Mouse (Mus musculus) embryonic facial prominence, embryonic 14.5 days (tissue): Measurements from ENCODE around the gene Zfp503. TPM values are rescaled to one million over a fixed set of nuclear protein-coding genes. Genes with fewer than 3 reads are reported as not detected.
A peak's percentile ranks its signal among the peaks of the same experiment; 100 is the strongest.

Experiments used
- ATAC-seq: fragments of 200-750 bp; cut with Nextera tagmentation; 2 replicates; pipeline ENCODE4 v1.8.0; 2017; ENCODE audit warnings: low read depth, moderate number of reproducible peaks, moderate TSS enrichment
- DNase-seq: peaks from one replicate; pipeline ENCODE4 v3.0.0-alpha.2; 2015; ENCODE audit warnings: low spot score
- H3K27ac ChIP-seq: fragments of 300-500 bp; sonication (generic); replicated peaks from 2 replicates; pipeline ENCODE4 v1.5.1; 2014; ENCODE audit warnings: low read depth, mild to moderate bottlenecking, low read length, moderate library complexity
- H3K27me3 ChIP-seq: fragments of 300-500 bp; sonication (generic); replicated peaks from 2 replicates; pipeline ENCODE4 v1.6.1; 2014; ENCODE audit warnings: low read length; ENCODE audit not compliant: control insufficient read depth, insufficient read depth
- H3K36me3 ChIP-seq: fragments of 300-500 bp; sonication (generic); 2 replicates; pipeline ENCODE4 v1.6.1; 2014; ENCODE audit warnings: low read length, mixed read lengths; ENCODE audit not compliant: control insufficient read depth, insufficient read depth
- H3K4me1 ChIP-seq: fragments of 300-500 bp; sonication (generic); 2 replicates; pipeline ENCODE4 v1.6.1; 2014; ENCODE audit warnings: antibody characterized with exemption, low read length; ENCODE audit not compliant: control insufficient read depth, insufficient read depth
- H3K4me2 ChIP-seq: fragments of 300-500 bp; sonication (generic); 2 replicates; pipeline ENCODE4 v1.6.1; 2014; ENCODE audit warnings: low read depth, mild to moderate bottlenecking, low read length, moderate library complexity, mixed read lengths
- H3K4me3 ChIP-seq: fragments of 300-500 bp; sonication (generic); 2 replicates; pipeline ENCODE4 v1.5.1; 2014; ENCODE audit warnings: low read depth, mild to moderate bottlenecking, low read length
- H3K9ac ChIP-seq: fragments of 300-500 bp; sonication (generic); 2 replicates; pipeline ENCODE4 v1.6.1; 2014; ENCODE audit warnings: low read depth, mild to moderate bottlenecking, low read length, moderate library complexity, mixed read lengths
- H3K9me3 ChIP-seq: fragments of 300-500 bp; sonication (generic); 2 replicates; pipeline ENCODE4 v1.6.1; 2016; ENCODE audit warnings: low read length; ENCODE audit not compliant: control insufficient read depth
- WGBS: fragments of 180-500 bp; shearing (Covaris S2); extraction: QIAGEN DNeasy Blood & Tissue Kit; methylation state at CpG from one replicate; pipeline ENCODE4 v1.1.7; 2014; 5-methylcytosine and 5-hydroxymethylcytosine counted together
- polyA plus RNA-seq: library from polyadenylated mRNA; unstranded; fragments of >200 nt; fragmentation: Nextera tagmentation; extraction: Ambion mirVana; gene quantifications from 2 replicates; pipeline ENCODE4 v1.2.1, GENCODE M21; 2014

Gene Zfp503
- polyA plus RNA-seq, 1 experiment from 2014 or later: 10.6 TPM

DNA sequence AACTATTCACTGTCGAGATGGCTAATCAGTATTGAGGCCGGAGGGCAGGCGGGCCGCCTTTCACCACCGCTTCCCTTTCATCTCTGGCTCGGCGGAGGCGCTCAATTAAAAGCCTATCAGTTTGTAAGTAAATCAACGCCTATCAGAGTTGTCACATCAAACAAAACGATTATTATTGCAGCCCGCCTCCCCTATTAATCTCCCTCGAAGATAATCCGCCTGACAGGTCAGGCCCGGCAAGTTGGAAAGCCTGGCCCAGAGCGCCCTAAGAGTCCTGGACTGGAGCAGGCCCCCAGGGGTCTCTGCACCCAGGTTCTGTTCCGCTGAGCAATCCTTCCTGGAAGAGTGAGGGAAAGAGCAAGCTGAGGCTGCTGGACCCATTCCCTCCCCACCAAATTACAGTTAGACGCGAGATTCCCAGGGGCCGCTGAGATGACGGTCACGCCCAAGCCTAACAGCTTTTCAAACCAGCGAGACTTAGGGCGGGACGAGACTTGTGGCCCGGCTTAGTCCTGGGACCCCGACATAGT is 1.9 kb upstream of the Zfp503 start:
- peak overlapping the region; percentile 84 for H3K4me3 ChIP-seq
- H3K36me3 ChIP-seq: 0 out of 2 replicates have a peak, but pooled peaks cover 2% of the 10 kb centered on the region
- H3K27me3 ChIP-seq: peaks cover 36% of the 10 kb centered on the region
- no peaks in the 10 kb centered on the region for H3K9me3 ChIP-seq
- 2% methylated on average over 25 of the region's 26 CpGs for WGBS
- H3K4me2 ChIP-seq: peak overlapping the region; percentile 81
- H3K4me1 ChIP-seq: peaks cover 13% of the 10 kb centered on the region; the same call in 1 of the 2 replicates
- DNase-seq (peak; percentile 85), ATAC-seq (no peak; the same call in 1 of the 2 replicates)
- peak overlapping the region; percentile 71 for H3K9ac ChIP-seq
- H3K27ac ChIP-seq: peak overlapping the region; percentile 89

DNA sequence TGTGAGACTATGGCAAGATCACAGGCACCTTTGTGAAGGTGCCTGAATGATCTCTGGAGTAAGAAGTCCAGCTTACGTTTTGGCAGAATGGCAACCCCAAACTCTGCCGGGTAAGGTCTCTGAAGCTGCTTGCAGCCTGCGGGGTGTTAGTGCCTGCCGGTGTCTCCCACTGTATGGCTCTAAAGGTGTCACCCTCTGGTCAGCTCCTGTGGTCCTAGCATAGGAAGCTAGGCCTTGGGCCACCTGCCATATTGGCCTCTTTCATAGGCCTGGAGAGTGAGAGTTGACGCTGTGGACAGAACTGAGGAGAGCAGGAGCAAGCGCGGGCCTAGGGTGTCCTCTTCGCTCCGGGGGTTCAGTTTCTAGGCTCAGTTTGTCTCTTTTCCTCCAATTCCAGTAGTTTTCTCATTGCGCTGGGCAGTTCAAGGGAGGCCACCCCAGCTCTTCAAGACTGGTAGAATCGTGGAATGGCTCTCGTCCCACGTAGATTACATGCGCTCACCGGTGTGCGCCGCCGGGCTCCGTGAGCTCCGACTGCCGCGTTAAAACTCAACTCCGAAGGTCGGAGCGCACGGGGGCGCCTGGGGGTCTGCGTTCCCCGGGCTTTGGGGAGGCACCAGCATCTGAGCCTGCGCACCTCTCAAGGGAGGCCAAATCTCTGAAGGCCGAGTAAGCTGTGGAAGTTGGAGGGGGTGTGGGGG is 1.1 kb upstream of the Zfp503 start:
- Histone ChIP-seq H3K27ac (peak overlapping the region; percentile 89), H3K4me1 (peaks cover 13% of the 10 kb centered on the region; the same call in 1 of the 2 replicates), H3K36me3 (peaks cover 10% of the 10 kb centered on the region), H3K4me2 (peak overlapping the region; percentile 81), H3K4me3 (peak overlapping the region; percentile 84), H3K9ac (peak overlapping the region; percentile 71), H3K9me3 (no peaks in the 10 kb centered on the region), H3K27me3 (peaks cover 36% of the 10 kb centered on the region)
- no peak for ATAC-seq
- 4% methylated on average over 31 of the region's 31 CpGs for WGBS
- DNase-seq: peak; percentile 64

DNA sequence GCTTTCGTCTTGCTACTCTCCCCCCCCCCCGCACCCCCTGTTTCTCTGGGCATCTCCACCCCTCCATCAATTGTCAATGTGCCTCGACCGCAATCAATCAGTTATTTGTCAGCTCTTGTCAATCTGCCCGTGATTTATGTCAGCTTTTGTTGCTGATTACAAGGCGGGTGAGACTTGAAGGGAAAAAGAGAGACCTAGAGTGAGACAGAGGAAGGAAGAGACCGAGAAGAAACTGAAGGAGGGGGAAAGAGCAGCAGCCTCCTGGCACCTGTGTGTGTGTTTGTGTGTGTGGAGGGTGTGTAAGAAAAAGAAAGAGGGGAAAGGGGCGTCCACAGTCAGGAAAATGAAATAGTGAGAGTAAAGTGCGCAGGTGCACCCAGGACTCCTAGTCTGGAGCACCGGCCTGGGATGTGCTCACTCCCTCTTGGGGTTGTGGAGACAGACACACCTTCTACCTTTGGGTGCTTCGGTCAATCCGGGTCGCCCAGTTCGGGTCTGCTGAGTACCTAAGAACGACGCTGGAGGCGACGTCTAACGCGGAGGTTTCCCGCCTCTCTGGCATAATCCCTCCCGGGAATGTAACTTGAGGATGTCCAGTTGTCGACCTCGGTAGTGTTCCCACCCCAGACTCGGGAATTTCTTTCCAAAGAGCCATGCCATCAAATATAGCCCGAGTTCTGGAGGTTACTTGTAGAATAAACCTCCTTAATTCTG is 667 bp downstream of the Zfp503 start:
- DNase-seq: peak; percentile 54
- Histone ChIP-seq H3K9me3 (no peaks in the 10 kb centered on the region), H3K27ac (peak overlapping the region; percentile 89), H3K4me3 (peak overlapping the region; percentile 84), H3K27me3 (peaks cover 29% of the 10 kb centered on the region), H3K36me3 (peaks cover 23% of the 10 kb centered on the region), H3K4me1 (peaks cover 8% of the 10 kb centered on the region; the same call in 1 of the 2 replicates), H3K9ac (peak overlapping the region; percentile 71), H3K4me2 (peak overlapping the region; percentile 81)
- no peak for ATAC-seq
- WGBS: 1% methylated on average over 24 of the region's 26 CpGs

DNA sequence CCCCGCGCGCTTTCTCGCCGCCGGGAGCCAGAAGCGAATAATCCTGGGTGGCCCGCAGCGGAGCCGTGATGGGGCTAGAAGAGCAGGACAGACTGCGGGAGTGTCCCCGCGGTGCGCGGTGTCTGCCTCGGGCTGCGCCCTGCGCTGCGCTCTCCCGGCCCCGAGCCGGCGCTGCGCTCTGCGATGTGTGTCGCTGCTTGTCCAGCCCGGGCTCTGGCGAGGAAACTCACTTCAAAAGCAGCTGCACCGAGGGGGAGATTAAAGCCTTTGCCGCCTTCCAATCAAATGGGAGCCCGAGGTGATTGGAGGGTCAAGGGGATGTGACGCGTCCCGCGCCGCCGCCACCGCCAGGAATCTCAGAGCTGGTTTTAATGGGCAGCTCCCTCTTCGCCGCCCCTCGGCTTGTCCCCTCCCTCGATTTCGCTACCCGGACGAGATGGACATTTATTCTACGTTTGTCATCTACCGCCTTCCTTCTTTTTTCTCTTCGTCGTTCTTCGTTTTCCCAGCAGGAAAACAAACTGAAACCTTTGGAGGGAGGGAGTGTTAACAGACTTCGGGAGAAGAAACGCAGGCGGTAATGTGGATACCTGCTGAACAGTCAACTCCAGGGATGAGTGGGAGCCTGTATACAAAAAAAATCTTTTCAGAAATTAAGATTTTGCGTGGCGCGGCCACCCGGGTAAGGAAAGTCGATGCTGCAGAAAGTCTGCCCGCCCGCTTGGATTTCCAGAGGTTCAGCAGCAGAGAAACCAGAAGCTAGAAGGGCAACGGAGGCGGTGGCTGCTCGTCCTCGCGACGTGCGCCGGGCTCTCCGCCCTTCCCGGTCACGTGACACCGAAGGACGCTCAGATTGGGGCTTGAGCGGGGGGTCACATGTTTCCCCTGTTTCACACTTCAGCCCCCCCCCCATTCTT is 1.5 kb downstream of the Zfp503 start:
- DNase-seq (peak; percentile 99), ATAC-seq (peak; percentile 86)
- Histone ChIP-seq H3K9me3 (no peaks in the 10 kb centered on the region), H3K9ac (peak overlapping the region; percentile 96), H3K4me3 (peak overlapping the region; percentile 84), H3K27ac (peak overlapping the region; percentile 98), H3K36me3 (peaks cover 31% of the 10 kb centered on the region), H3K4me2 (peak overlapping the region; percentile 81), H3K27me3 (peaks cover 21% of the 10 kb centered on the region), H3K4me1 (0 out of 2 replicates have a peak, but pooled peaks cover 5% of the 10 kb centered on the region)
- under 1% methylated on average over 41 of the region's 74 CpGs for WGBS

DNA sequence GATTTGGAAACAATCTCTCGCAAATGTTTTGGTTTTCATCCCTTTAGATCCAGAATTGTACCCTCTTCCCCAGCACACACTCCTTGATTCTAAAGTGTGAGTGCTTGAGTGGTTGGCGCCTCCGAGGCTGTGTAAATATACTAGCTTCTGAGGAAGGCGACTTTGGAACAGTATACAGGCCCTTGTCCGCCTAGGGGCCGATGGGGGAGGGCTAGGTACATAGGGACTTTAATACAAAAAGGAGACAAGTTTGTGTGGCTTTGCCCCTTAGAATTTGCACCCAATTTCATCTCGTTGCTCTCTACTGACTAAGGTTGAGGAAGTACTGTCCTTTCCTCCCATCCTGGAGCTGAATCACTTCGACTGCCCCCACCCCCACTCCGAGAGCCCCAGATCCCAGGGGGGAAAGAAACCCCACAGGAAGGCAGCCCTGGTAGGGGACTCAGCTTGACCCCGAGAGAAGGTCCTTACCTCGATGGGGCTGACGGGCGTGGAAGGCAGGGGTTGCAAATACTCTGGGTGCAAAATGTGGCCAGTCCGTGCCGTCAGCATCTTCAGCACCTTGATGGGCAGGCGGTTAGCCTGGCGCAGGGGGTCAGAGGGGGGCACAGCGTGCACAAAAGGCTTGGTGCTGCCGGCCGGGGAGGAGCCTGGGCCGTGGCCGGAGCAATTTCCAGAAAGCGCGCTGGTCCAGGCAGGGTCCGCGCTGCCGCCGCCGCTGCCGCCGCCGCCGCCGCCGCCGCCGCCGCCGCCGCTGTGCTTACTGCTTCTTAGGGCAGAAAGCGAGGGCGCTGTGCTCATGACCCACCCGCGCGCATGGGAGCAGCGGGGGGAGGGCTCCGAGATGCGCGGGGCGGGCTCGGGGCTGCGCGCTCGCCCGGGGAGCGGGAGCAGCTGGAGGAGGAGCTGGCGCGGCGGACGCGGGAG is 2.4 kb downstream of the Zfp503 start:
- Histone ChIP-seq H3K4me2 (peak overlapping the region; percentile 81), H3K4me3 (peak overlapping the region; percentile 84), H3K27me3 (peaks cover 12% of the 10 kb centered on the region), H3K27ac (peak overlapping the region; percentile 98), H3K9ac (peak overlapping the region; percentile 96), H3K36me3 (peaks cover 35% of the 10 kb centered on the region), H3K9me3 (no peaks in the 10 kb centered on the region), H3K4me1 (peaks cover 13% of the 10 kb centered on the region; the same call in 1 of the 2 replicates)
- under 1% methylated on average over 15 of the region's 61 CpGs for WGBS
- DNase-seq (peak; percentile 85), ATAC-seq (peak; percentile 31)

DNA sequence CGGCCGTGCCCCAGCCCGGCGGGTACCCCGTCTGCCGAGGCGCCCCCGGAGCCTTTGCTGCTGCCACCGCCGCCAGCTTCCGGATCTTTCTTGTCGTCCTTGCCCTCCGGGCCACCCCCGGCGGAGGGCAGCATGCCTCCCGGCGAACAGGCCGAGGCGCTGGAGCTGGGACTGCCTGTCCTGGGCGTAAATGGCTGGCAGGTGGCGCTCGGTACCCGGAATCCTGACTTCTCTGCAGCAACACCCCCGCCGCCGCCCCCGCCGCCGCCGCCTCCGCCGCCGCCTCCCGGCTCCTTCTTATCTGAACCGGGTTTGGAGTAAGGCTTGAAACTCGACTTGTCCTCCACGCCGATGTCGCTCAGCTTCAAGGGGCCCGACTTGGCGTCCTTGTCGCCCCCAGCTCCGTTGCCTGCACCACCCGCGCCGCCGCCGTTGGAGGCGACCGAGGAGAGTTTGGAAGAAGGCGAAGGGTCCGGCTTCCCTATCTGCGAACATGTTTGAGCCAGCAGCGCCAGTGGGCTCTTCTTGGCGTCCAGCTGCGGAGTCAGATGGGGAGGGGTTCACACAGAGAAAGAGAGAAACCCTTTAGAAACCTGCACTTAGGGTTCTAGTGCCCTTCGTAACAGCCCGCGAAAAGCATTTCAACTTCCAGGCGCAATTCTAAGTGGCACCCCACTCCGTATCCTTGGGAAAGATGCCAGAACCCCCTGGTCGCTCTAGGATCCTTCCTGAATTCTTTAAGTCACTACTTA is 3.2 kb downstream of the Zfp503 start:
- ATAC-seq: no peak
- Histone ChIP-seq H3K27ac (peak overlapping the region; percentile 98), H3K4me2 (peak overlapping the region; percentile 81), H3K36me3 (peaks cover 35% of the 10 kb centered on the region), H3K9me3 (no peaks in the 10 kb centered on the region), H3K4me1 (peaks cover 13% of the 10 kb centered on the region; the same call in 1 of the 2 replicates), H3K27me3 (peaks cover 12% of the 10 kb centered on the region; the same call in 1 of the 2 replicates), H3K9ac (peak overlapping the region; percentile 96), H3K4me3 (peak overlapping the region; percentile 84)
- peak; percentile 90 for DNase-seq
- under 1% methylated on average over 30 of the region's 62 CpGs for WGBS

DNA sequence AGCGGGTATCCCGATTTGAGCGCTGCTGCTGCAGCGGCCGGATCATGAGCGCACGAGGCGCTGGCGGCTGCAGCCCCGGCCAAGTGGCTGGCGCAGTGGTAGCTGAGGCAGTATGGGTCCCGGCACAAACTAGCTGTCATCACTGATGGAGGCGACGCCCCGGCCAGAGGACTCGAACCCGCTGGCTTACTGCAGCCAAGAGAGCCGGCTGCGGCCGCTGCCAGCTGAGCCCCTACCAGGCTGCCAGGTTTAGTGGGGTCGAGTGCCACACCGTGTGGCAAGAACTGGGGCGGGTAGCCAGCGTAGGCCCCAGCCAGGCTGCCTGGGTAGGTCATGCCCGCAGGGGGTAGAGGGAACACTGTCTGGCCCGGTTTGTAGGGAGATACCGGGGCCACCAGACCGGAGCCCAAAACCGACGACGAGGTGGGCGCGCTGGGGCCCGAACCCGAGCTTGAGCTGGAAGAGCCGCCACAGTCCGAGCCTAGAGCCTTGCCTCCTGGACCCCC is 3.9 kb downstream of the Zfp503 start:
- Histone ChIP-seq H3K27me3 (peaks cover 7% of the 10 kb centered on the region; the same call in 1 of the 2 replicates), H3K9ac (peak overlapping the region; percentile 96), H3K4me2 (peak overlapping the region; percentile 81), H3K4me1 (peaks cover 13% of the 10 kb centered on the region; the same call in 1 of the 2 replicates), H3K27ac (peak overlapping the region; percentile 98), H3K4me3 (peak overlapping the region; percentile 84), H3K36me3 (peaks cover 35% of the 10 kb centered on the region), H3K9me3 (no peaks in the 10 kb centered on the region)
- 2% methylated on average over 27 of the region's 37 CpGs for WGBS
- DNase-seq: no peak
- ATAC-seq: no peak
